Mouse (Mus musculus) CH12.LX (cell line): ENCODE data around the gene Lypd6. TPM values are rescaled to one million over a fixed set of nuclear protein-coding genes. Genes with fewer than 3 reads are reported as not detected.

Source experiments
- DNase-seq: peaks from one replicate; pipeline ENCODE4 v3.0.0-alpha.2; 2013; ENCODE audit errors: extremely low read depth
- H3K27ac ChIP-seq: 2 replicates; pipeline ENCODE4 v1.5.1; 2012; ENCODE audit warnings: low read depth, mild to moderate bottlenecking, control low read depth, moderate library complexity; ENCODE audit not compliant: insufficient read depth
- H3K27me3 ChIP-seq: replicated peaks from 2 replicates; pipeline ENCODE3; 2012; ENCODE audit warnings: inconsistent platforms
- H3K36me3 ChIP-seq, 2 experiments: replicated peaks in 1 of 2; 2 replicates each; pipeline versions ENCODE3 to v1.6.1; 2012; ENCODE audit warnings: inconsistent platforms in 1 of 2, low read length in 1 of 2, mild to moderate bottlenecking in 1 of 2, mixed read lengths in 1 of 2, moderate library complexity in 1 of 2; ENCODE audit not compliant: control insufficient read depth in 1 of 2, insufficient read depth in 1 of 2
- H3K4me1 ChIP-seq, 2 experiments: 2 replicates each; pipeline ENCODE4 v1.6.1; 2012; ENCODE audit warnings: inconsistent platforms in 1 of 2, moderate library complexity in 1 of 2; ENCODE audit not compliant: insufficient read depth in 2 of 2, control insufficient read depth in 1 of 2
- H3K4me2 ChIP-seq: 2 replicates; pipeline ENCODE4 v1.6.1; 2012; ENCODE audit warnings: low read depth, mild to moderate bottlenecking, control low read depth; ENCODE audit not compliant: poor library complexity, insufficient read depth, severe bottlenecking
- H3K4me3 ChIP-seq, 3 experiments: fragments of 150-350 bp in 1 of 3; sonication (generic) in 1 of 3; replicated peaks in 1 of 3; 2 replicates each; pipeline versions ENCODE3 to v1.5.1; 2011 to 2012; ENCODE audit warnings: low read depth in 2 of 3, low read length in 2 of 3, mild to moderate bottlenecking in 2 of 3, moderate library complexity in 2 of 3, control low read depth in 1 of 3, improper control_type of control experiment in 1 of 3, inconsistent platforms in 1 of 3, mixed read lengths in 1 of 3; ENCODE audit not compliant: poor library complexity in 1 of 3
- H3K79me2 ChIP-seq: replicated peaks from 2 replicates; pipeline ENCODE4 v1.6.1; 2012; ENCODE audit warnings: mild to moderate bottlenecking, moderate library complexity; ENCODE audit not compliant: control insufficient read depth, poor library complexity, insufficient read depth, severe bottlenecking; ENCODE audit errors: extremely low read depth
- H3K9ac ChIP-seq: 2 replicates; pipeline ENCODE4 v1.6.1; 2012; ENCODE audit warnings: low read depth, mild to moderate bottlenecking, control low read depth, moderate library complexity; ENCODE audit not compliant: insufficient read depth
- H3K9me3 ChIP-seq: replicated peaks from 2 replicates; pipeline ENCODE3; 2012; ENCODE audit warnings: low read length, inconsistent platforms, mixed read lengths
- BHLHE40 ChIP-seq: IDR thresholded peaks from 2 replicates; pipeline ENCODE4 v1.6.1; 2011; ENCODE audit warnings: mild to moderate bottlenecking, low read depth, low read length, improper control_type of control experiment
- CHD1 ChIP-seq: IDR thresholded peaks from 2 replicates; pipeline ENCODE4 v1.6.1; 2012; ENCODE audit warnings: low read depth, low read length, improper control_type of control experiment, inconsistent platforms
- CHD2 ChIP-seq: IDR thresholded peaks from 2 replicates; pipeline ENCODE4 v1.6.1; 2011; ENCODE audit warnings: low read length, improper control_type of control experiment
- E2F4 ChIP-seq: IDR thresholded peaks from 2 replicates; pipeline ENCODE4 v1.6.1; 2011; ENCODE audit warnings: low read depth, low read length, improper control_type of control experiment; ENCODE audit not compliant: insufficient replicate concordance
- EP300 ChIP-seq: IDR thresholded peaks from 2 replicates; pipeline ENCODE4 v1.6.1; 2011; ENCODE audit warnings: low read length, improper control_type of control experiment
- ETS1 ChIP-seq: conservative IDR thresholded peaks from 2 replicates; pipeline ENCODE4 v1.6.1; 2012; ENCODE audit warnings: low read depth, mild to moderate bottlenecking, inconsistent platforms, low read length, improper control_type of control experiment, moderate library complexity
- HCFC1 ChIP-seq: IDR thresholded peaks from 2 replicates; pipeline ENCODE4 v1.6.1; 2012; ENCODE audit warnings: low read depth, mild to moderate bottlenecking, inconsistent platforms, low read length, improper control_type of control experiment
- IRF4 ChIP-seq: IDR thresholded peaks from 2 replicates; pipeline ENCODE4 v1.6.1; 2014; ENCODE audit warnings: low read depth, mild to moderate bottlenecking, inconsistent platforms, low read length, improper control_type of control experiment
- JUN ChIP-seq: IDR thresholded peaks from 2 replicates; pipeline ENCODE4 v1.6.1; 2011; ENCODE audit warnings: low read depth, mild to moderate bottlenecking, low read length, improper control_type of control experiment, moderate library complexity; ENCODE audit not compliant: insufficient read depth
- JUND ChIP-seq: conservative IDR thresholded peaks from 2 replicates; pipeline ENCODE4 v1.6.1; 2011; ENCODE audit warnings: low read depth, low read length, improper control_type of control experiment
- KAT2A ChIP-seq: IDR thresholded peaks from 2 replicates; pipeline ENCODE4 v1.6.1; 2012; ENCODE audit warnings: low read length, improper control_type of control experiment, inconsistent platforms; ENCODE audit not compliant: insufficient replicate concordance
- MAFK ChIP-seq: IDR thresholded peaks from 2 replicates; pipeline ENCODE4 v1.6.1; 2011; ENCODE audit warnings: low read length, improper control_type of control experiment; ENCODE audit not compliant: insufficient replicate concordance
- MAX ChIP-seq: IDR thresholded peaks from 2 replicates; pipeline ENCODE4 v1.6.1; 2011; ENCODE audit warnings: low read length, improper control_type of control experiment
- MAZ ChIP-seq: IDR thresholded peaks from 2 replicates; pipeline ENCODE4 v1.6.1; 2012; ENCODE audit warnings: low read depth, mild to moderate bottlenecking, inconsistent platforms, low read length, improper control_type of control experiment, moderate library complexity
- MEF2A ChIP-seq: IDR thresholded peaks from 2 replicates; pipeline ENCODE4 v1.6.1; 2014; ENCODE audit warnings: low read depth, mild to moderate bottlenecking, inconsistent platforms, low read length, improper control_type of control experiment, borderline replicate concordance
- MXI1 ChIP-seq: IDR thresholded peaks from 2 replicates; pipeline ENCODE4 v1.6.1; 2011; ENCODE audit warnings: mild to moderate bottlenecking, low read depth, low read length, improper control_type of control experiment
- MYC ChIP-seq: IDR thresholded peaks from 2 replicates; pipeline ENCODE4 v1.6.1; 2011; ENCODE audit warnings: low read depth, mild to moderate bottlenecking, improper control_type of control experiment, low read length
- POLR2A ChIP-seq: IDR thresholded peaks from 2 replicates; pipeline ENCODE4 v1.6.1; 2011; ENCODE audit warnings: low read depth, mild to moderate bottlenecking, improper control_type of control experiment, low read length
- POLR2AphosphoS2 ChIP-seq: IDR thresholded peaks from 2 replicates; pipeline ENCODE4 v1.6.1; 2011; ENCODE audit warnings: low read depth, low read length, improper control_type of control experiment
- SIN3A ChIP-seq: IDR thresholded peaks from 2 replicates; pipeline ENCODE4 v1.6.1; 2012; ENCODE audit warnings: low read length, improper control_type of control experiment, inconsistent platforms
- SMC3 ChIP-seq: IDR thresholded peaks from 2 replicates; pipeline ENCODE4 v1.6.1; 2011; ENCODE audit warnings: low read depth, low read length, improper control_type of control experiment
- TCF12 ChIP-seq: IDR thresholded peaks from 2 replicates; pipeline ENCODE4 v1.6.1; 2014; ENCODE audit warnings: low read depth, mild to moderate bottlenecking, inconsistent platforms, low read length, improper control_type of control experiment
- USF1 ChIP-seq: IDR thresholded peaks from 2 replicates; pipeline ENCODE4 v1.6.1; 2014; ENCODE audit warnings: low read depth, mild to moderate bottlenecking, inconsistent platforms, low read length, improper control_type of control experiment
- ZKSCAN1 ChIP-seq: IDR thresholded peaks from 2 replicates; pipeline ENCODE4 v1.6.1; 2012; ENCODE audit warnings: low read depth, inconsistent platforms, low read length, improper control_type of control experiment, borderline replicate concordance
- dilution Hi-C: fragments of 300-500 bp; cut with MboI; formaldehyde crosslinking; loops from 2 replicates; pipeline ENCODE4 v1.14.3; 2020; ENCODE audit warnings: low sequenced_read_pairs; ENCODE audit not compliant: extremely low pct_unique_long_range_greater_than_20kb, extremely low pct_ligation_motif_present
- in situ Hi-C: fragments of 300-500 bp; cut with MboI; formaldehyde crosslinking; loops from 3 replicates; pipeline ENCODE4 v1.14.3; 2019; ENCODE audit warnings: low sequenced_read_pairs, low pct_ligation_motif_present, low pct_unique_long_range_greater_than_20kb, mixed read lengths
- polyA plus RNA-seq: library from polyadenylated mRNA; unstranded; fragments of >175 nt; gene quantifications from 2 replicates; pipeline ENCODE4 v1.2.1, GENCODE M21; 2012; ENCODE audit warnings: low read depth; ENCODE audit not compliant: insufficient read length
- total RNA-seq, 2 experiments: library from RNA; depleted of rRNA; stranded (reverse); fragments of 300-350 nt in 1 of 2; fragments of >200 nt in 1 of 2; gene quantifications; 2 replicates each; pipeline ENCODE4 v1.2.3; 2012 to 2014

The Lypd6 gene
- total and polyA plus RNA-seq, 3 experiments: not detected

DNA sequence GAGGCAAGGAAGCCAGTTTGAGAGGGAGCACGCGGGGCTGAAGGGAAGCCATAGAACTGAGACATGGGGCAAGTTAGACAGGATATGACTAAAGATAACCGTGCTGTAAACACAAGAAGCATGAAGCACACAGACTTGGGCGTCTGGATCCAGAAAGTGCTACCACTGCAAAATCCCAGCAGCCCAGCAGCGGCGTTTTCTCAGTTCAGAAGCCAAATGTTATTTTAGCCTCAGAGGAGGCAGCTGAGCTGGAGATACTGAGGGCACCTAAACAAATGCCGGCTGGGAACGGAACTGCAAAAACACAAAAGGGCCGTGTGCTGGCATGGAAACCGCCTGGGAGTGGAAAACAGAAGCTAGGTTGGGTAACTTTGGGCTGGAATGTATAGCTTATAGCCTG lies 43.9 kb downstream of the Lypd6 start:
- H3K27me3 ChIP-seq: no peaks in the 10 kb centered on the region
- no peak overlapping the region for H3K4me2 ChIP-seq
- TF ChIP-seq MEF2A (no peak), MAZ (no peak), MXI1 (no peak)
- H3K79me2 ChIP-seq: no peaks in the 10 kb centered on the region
- in situ Hi-C loops (no loop called here), dilution Hi-C loops (no loop called here)
- H3K9me3 ChIP-seq: no peaks in the 10 kb centered on the region
- H3K36me3 ChIP-seq: no peaks in the 10 kb centered on the region
- no peak for DNase-seq
- no peak overlapping the region for H3K27ac ChIP-seq
- no peak overlapping the region for H3K9ac ChIP-seq
- peaks cover 3 to 15% of the 10 kb centered on the region in 2 experiments; a peak in 2 of 4 replicates for H3K4me1 ChIP-seq
- no peak overlapping the region for H3K4me3 ChIP-seq

DNA sequence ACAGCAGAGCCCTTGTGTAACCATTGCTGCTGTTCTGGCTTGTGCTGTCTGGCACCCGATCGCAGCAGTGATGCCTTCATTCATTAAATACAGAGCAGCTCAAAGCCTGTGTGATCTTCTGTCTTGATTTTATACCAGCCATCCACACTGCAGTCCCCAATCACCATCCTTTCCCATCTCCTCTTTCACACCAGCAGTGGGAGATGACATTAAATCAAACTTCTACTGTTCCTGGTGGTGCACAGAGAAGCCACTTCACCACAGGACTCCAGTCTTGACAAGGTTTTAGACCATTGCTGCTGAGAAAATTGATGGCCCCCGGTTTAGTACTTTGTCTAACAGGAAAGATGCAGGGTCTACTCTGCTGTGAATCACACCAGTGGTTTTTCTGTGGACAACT lies 44.9 kb downstream of the Lypd6 start:
- H3K9ac ChIP-seq: no peak overlapping the region
- H3K4me1 ChIP-seq: peaks cover 3 to 15% of the 10 kb centered on the region in 2 experiments; a peak in 2 of 4 replicates
- H3K36me3 ChIP-seq: no peaks in the 10 kb centered on the region
- DNase-seq: no peak
- TF ChIP-seq ETS1 (no peak), ZKSCAN1 (no peak), MXI1 (no peak), EP300 (no peak), USF1 (no peak), TCF12 (no peak), JUND (no peak), CHD1 (no peak), MAZ (no peak), POLR2A (no peak)
- H3K27ac ChIP-seq: no peak overlapping the region
- H3K79me2 ChIP-seq: no peaks in the 10 kb centered on the region
- H3K27me3 ChIP-seq: no peaks in the 10 kb centered on the region
- no peak overlapping the region for H3K4me2 ChIP-seq
- in situ Hi-C loops: no loop called here
- H3K4me3 ChIP-seq: no peak overlapping the region
- dilution Hi-C loops: no loop called here
- no peaks in the 10 kb centered on the region for H3K9me3 ChIP-seq

DNA sequence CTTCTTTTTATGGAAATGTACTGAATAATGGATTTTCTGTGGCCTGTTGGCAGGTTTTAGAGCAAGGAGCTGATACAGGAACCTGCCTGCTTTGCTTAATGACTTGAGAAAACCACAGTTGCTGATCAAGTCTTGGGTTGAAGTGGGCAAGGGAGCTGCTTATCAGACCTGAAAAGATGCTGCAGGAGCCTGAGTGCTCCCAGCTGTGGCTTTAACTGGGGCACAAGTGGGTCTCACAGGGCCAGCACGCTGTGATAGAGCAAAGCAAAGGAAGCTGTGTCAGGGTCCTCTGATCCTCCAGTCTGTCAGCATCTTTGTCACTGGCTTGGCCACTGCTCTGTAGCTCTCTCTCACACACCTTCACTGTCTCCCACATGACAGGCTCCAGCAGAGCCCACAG lies 45.4 kb downstream of the Lypd6 start:
- TF ChIP-seq BHLHE40 (no peak), KAT2A (no peak), POLR2AphosphoS2 (no peak), SMC3 (no peak), MYC (no peak), EP300 (no peak), JUND (no peak), MAX (no peak), E2F4 (no peak), TCF12 (no peak), CHD2 (no peak), POLR2A (no peak), MAFK (no peak), JUN (no peak), IRF4 (no peak), HCFC1 (no peak), SIN3A (no peak)
- H3K27me3 ChIP-seq: no peaks in the 10 kb centered on the region
- no peak overlapping the region for H3K4me2 ChIP-seq
- H3K36me3 ChIP-seq: no peaks in the 10 kb centered on the region
- DNase-seq: peak; percentile 4
- H3K79me2 ChIP-seq: no peaks in the 10 kb centered on the region
- peaks cover 3 to 15% of the 10 kb centered on the region in 2 experiments; a peak in 2 of 4 replicates for H3K4me1 ChIP-seq
- dilution Hi-C loops (no loop called here), in situ Hi-C loops (no loop called here)
- H3K27ac ChIP-seq: no peak overlapping the region
- H3K9me3 ChIP-seq: no peaks in the 10 kb centered on the region
- H3K4me3 ChIP-seq: no peak overlapping the region
- no peak overlapping the region for H3K9ac ChIP-seq
